Mouse (Mus musculus) embryo, embryonic 9.5 days (tissue): ENCODE data around the gene Gm17026.
"Not testable (repeated sequence)": the region's sequence is repeated elsewhere in the genome, so short reads cannot be mapped to it uniquely, and the experiment has no call there.

Experiments used
- DNase-seq: peaks from one replicate; pipeline ENCODE4 v3.0.0-alpha.2; 2017; ENCODE audit errors: extremely low spot score

Gene Gm17026

DNA sequence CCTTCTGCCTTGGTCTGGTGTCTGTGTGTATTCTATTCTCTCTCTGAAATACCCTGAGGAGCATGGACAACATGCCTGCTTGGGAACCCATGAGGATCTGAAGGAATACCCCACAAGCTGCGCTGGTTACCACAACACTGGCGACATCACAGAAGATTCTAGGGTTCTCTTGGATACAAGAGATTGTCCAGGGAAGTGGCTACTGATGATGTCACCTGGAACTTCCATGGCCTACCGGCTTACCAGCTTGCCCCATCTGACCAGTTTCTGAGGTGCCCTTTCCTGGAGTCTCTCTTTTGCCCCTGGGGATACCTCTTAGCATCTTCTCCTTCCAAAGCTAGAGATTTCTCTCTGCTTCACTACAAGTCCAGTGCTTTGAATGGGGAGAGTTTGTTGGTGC, at the start of gene Gm17026:
Gene Gm17026 (minus strand): TSS at position 101 of the 400 bp plus-strand sequence.
- not testable (repeated sequence) for DNase-seq

DNA sequence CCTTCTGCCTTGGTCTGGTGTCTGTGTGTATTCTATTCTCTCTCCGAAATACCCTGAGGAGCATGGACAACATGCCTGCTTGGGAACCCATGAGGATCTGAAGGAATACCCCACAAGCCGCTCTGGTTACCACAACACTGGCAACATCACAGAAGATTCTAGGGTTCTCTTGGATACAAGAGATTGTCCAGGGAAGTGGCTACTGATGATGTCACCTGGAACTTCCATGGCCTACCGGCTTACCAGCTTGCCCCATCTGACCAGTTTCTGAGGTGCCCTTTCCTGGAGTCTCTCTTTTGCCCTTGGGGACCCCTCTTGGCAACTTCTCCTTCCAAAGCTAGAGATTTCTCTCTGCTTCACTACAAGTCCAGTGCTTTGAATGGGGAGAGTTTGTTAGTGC, 37.4 kb upstream of the Gm17026 start, which contains the start of gene Gm9611:
Gene Gm9611 (minus strand): TSS at position 101 of the 400 bp plus-strand sequence.
- DNase-seq = not testable (repeated sequence)

DNA sequence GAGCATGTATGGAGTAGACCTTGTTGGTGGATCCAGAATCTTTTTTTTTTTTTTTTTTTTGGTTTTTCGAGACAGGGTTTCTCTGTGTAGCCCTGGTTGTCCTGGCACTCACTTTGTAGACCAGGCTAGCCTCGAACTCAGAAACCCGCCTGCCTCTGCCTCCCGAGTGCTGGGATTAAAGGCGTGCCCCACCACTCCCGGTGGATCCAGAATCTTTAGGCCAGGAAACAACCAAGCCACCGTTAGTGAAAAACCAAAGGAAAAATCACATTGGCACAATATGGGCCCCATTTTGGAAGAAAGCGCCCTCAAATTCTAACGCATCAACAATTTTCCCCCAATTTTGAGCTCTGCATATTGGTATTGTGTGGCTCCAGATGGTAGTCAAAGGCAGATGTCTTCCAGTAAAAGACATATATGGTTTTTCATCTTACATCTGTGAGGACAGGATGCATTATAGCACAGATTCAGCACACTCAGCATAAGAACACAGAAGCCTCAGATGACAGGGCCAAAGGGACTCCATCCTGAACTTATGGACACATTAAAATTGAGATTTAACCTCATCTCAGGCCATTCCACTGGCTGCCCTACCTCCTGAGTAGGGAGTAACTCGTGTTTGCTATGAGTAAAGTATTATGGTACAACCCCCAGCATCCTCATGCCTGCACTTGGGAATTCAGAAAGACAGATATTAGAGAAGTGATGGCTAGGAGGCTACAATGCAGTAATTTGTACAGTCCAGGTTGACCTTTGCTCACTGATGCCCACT, 42.9 kb downstream of the Gm17026 start:
- not testable (repeated sequence) for DNase-seq
